Mouse (Mus musculus) heart, postnatal 0 days (tissue): ENCODE data around the gene Lefty1.

Experiments used
- CTCF ChIP-seq: IDR thresholded peaks from 2 replicates; pipeline ENCODE4 v1.5.1; 2016; ENCODE audit warnings: antibody characterized with exemption, control low read depth, low read depth
- EP300 ChIP-seq: IDR thresholded peaks from 2 replicates; pipeline ENCODE4 v1.6.1; 2016; ENCODE audit warnings: antibody characterized with exemption, low read depth

DNA sequence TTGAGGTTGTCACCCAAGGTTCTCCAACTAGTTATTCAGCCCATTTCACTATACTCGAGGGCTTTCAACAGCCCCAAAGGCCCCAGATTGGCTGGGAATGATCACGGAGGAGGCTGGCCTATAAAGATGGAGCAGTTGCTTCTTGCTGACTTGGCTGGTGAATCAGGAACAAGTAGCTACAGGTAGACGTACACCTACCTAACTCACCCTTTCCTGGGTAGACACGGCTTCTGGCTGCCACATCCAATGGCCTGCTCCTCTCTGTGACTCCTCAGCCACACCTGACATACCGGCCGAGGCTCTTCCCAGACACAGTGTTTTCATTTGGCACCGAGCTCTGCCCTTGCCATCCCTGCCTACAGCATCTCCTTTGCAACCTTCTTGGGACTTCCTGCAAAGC lies 32.4 kb downstream of the Lefty1 start:
- TF ChIP-seq EP300 (no peak), CTCF (no peak)
